Mouse (Mus musculus) embryonic facial prominence, embryonic 11.5 days (tissue): ENCODE data around the gene Spsb2. TPM values are rescaled to one million over a fixed set of nuclear protein-coding genes. Genes with fewer than 3 reads are reported as not detected.

ENCODE experiments used
- ATAC-seq: fragments of 200-750 bp; cut with Nextera tagmentation; replicated peaks from 2 replicates; pipeline ENCODE4 v1.8.0; 2017; ENCODE audit warnings: low read depth; ENCODE audit not compliant: insufficient number of reproducible peaks, low FRiP score, low TSS enrichment
- DNase-seq: peaks from one replicate; pipeline ENCODE4 v3.0.0-alpha.2; 2015; ENCODE audit warnings: low spot score
- H3K27ac ChIP-seq: fragments of 300-500 bp; sonication (generic); replicated peaks from 2 replicates; pipeline ENCODE4 v1.5.1; 2014; ENCODE audit warnings: mild to moderate bottlenecking, low read depth, low read length, control low read depth
- H3K27me3 ChIP-seq: fragments of 300-500 bp; sonication (generic); 2 replicates; pipeline ENCODE4 v1.6.1; 2014; ENCODE audit warnings: mild to moderate bottlenecking, low read length, moderate library complexity, mixed read lengths; ENCODE audit not compliant: control insufficient read depth, insufficient read depth
- H3K36me3 ChIP-seq: fragments of 300-500 bp; sonication (generic); replicated peaks from 2 replicates; pipeline ENCODE4 v1.6.1; 2014; ENCODE audit warnings: low read depth, mild to moderate bottlenecking, low read length, moderate library complexity, mixed read lengths; ENCODE audit not compliant: control insufficient read depth, insufficient read depth
- H3K4me1 ChIP-seq: fragments of 300-500 bp; sonication (generic); 2 replicates; pipeline ENCODE4 v1.6.1; 2014; ENCODE audit warnings: low read length, mixed read lengths; ENCODE audit not compliant: control insufficient read depth, insufficient read depth
- H3K4me2 ChIP-seq: fragments of 300-500 bp; sonication (generic); 2 replicates; pipeline ENCODE4 v1.6.1; 2014; ENCODE audit warnings: low read depth, mild to moderate bottlenecking, control low read depth, low read length, moderate library complexity
- H3K4me3 ChIP-seq: fragments of 300-500 bp; sonication (generic); 2 replicates; pipeline ENCODE4 v1.5.1; 2014; ENCODE audit warnings: low read depth, low read length, control low read depth
- H3K9ac ChIP-seq: fragments of 300-500 bp; sonication (generic); replicated peaks from 2 replicates; pipeline ENCODE4 v1.6.1; 2014; ENCODE audit warnings: mild to moderate bottlenecking, control low read depth, low read length
- H3K9me3 ChIP-seq: fragments of 300-500 bp; sonication (generic); replicated peaks from 2 replicates; pipeline ENCODE4 v1.6.1; 2016; ENCODE audit warnings: mild to moderate bottlenecking, low read length, inconsistent platforms, mixed read lengths; ENCODE audit not compliant: control insufficient read depth
- WGBS: fragments of 180-500 bp; shearing (Covaris S2); extraction: QIAGEN DNeasy Blood & Tissue Kit; methylation state at CpG from one replicate; pipeline ENCODE4 v1.1.7; 2014; 5-methylcytosine and 5-hydroxymethylcytosine counted together
- polyA plus RNA-seq: library from polyadenylated mRNA; unstranded; fragments of >200 nt; fragmentation: Nextera tagmentation; extraction: Ambion mirVana; gene quantifications from 2 replicates; pipeline ENCODE4 v1.2.1, GENCODE M21; 2014

Gene Spsb2
- polyA plus RNA-seq, 1 experiment from 2014 or later, result 4.7 TPM

GRCm38 (mm10) chr6:124769101-124769765 is 39.2 kb upstream of the Spsb2 start, which contains the start of gene Eno2:
Gene Eno2, minus strand, starts transcription at chr6:124769673.
- ATAC-seq, result peak; percentile 38
- no peak within 1 kb of the TSS for H3K27ac ChIP-seq
- peaks cover 3% of the 10 kb centered on the region; the same call in 1 of the 2 replicates for H3K27me3 ChIP-seq

GRCm38 (mm10) chr6:124770013-124770412 is 38.4 kb upstream of the Spsb2 start:
- Histone ChIP-seq H3K27ac (no peak overlapping the region), H3K27me3 (peaks cover 3% of the 10 kb centered on the region; the same call in 1 of the 2 replicates)

More at GRCm38 (mm10) chr6:124769101-124769765, 39.2 kb upstream of the Spsb2 start, which contains the start of gene Eno2:
- Histone ChIP-seq H3K4me1 (peaks cover 4% of the 10 kb centered on the region), H3K36me3 (no peaks in the 10 kb centered on the region), H3K4me3 (peak within 1 kb of the TSS; percentile 44), H3K9me3 (no peaks in the 10 kb centered on the region), H3K9ac (peak within 1 kb of the TSS; percentile 58), H3K4me2 (peak within 1 kb of the TSS; percentile 88)
- peak; percentile 69 for DNase-seq
- WGBS, result under 1% methylated on average over 51 of the region's 54 CpGs

GRCm38 (mm10) chr6:124770511-124770910 is 38.0 kb upstream of the Spsb2 start:
- H3K27ac ChIP-seq, result no peak overlapping the region
- no peak for ATAC-seq
- DNase-seq, result no peak
- WGBS, result 84% methylated on average over 15 of the region's 15 CpGs
- H3K4me2 ChIP-seq, result no peak overlapping the region
- no peaks in the 10 kb centered on the region for H3K36me3 ChIP-seq
- no peak overlapping the region for H3K9ac ChIP-seq
- H3K9me3 ChIP-seq, result no peaks in the 10 kb centered on the region
- H3K4me1 ChIP-seq, result peaks cover 4% of the 10 kb centered on the region
- peaks cover 3% of the 10 kb centered on the region; the same call in 1 of the 2 replicates for H3K27me3 ChIP-seq
- no peak overlapping the region for H3K4me3 ChIP-seq

More at GRCm38 (mm10) chr6:124770013-124770412, 38.4 kb upstream of the Spsb2 start:
- Histone ChIP-seq H3K9me3 (no peaks in the 10 kb centered on the region), H3K4me2 (peak overlapping the region; percentile 88), H3K4me3 (peak overlapping the region; percentile 44; the same call in 1 of the 2 replicates), H3K36me3 (no peaks in the 10 kb centered on the region), H3K9ac (no peak overlapping the region; the same call in 1 of the 2 replicates), H3K4me1 (peaks cover 4% of the 10 kb centered on the region)
- DNase-seq, result no peak
- ATAC-seq, result no peak
- 63% methylated on average over 7 of the region's 7 CpGs for WGBS

GRCm38 (mm10) chr6:124779222-124779983 is 29.1 kb upstream of the Spsb2 start, which contains the start of gene Lrrc23:
Gene Lrrc23, minus strand, starts transcription at chr6:124779727.
- H3K4me1 ChIP-seq, result peaks cover 4% of the 10 kb centered on the region; the same call in 1 of the 2 replicates
- H3K9ac ChIP-seq, result peak within 1 kb of the TSS; percentile 29; the same call in 1 of the 2 replicates
- H3K27ac ChIP-seq, result no peak within 1 kb of the TSS
- H3K4me2 ChIP-seq, result peak within 1 kb of the TSS; percentile 47
- peak; percentile 82 for DNase-seq
- WGBS, result 2% methylated on average over 23 of the region's 23 CpGs
- no peaks in the 10 kb centered on the region for H3K9me3 ChIP-seq
- peak within 1 kb of the TSS; percentile 22 for H3K4me3 ChIP-seq
- ATAC-seq, result no peak; the same call in 1 of the 2 replicates
- no peaks in the 10 kb centered on the region for H3K36me3 ChIP-seq
- peaks cover 2% of the 10 kb centered on the region for H3K27me3 ChIP-seq

- ATAC-seq (no peak), DNase-seq (no peak)
- WGBS, result 6% methylated on average over 10 of the region's 10 CpGs
- Histone ChIP-seq H3K36me3 (no peaks in the 10 kb centered on the region), H3K27ac (no peak overlapping the region), H3K4me3 (peak overlapping the region; percentile 22), H3K27me3 (peaks cover 2% of the 10 kb centered on the region), H3K4me2 (peak overlapping the region; percentile 47), H3K9ac (peak overlapping the region; percentile 29; the same call in 1 of the 2 replicates), H3K9me3 (no peaks in the 10 kb centered on the region), H3K4me1 (peaks cover 4% of the 10 kb centered on the region; the same call in 1 of the 2 replicates)
Measured at GRCm38 (mm10) chr6:124779984-124780416, 28.5 kb upstream of the Spsb2 start.

- Histone ChIP-seq H3K27me3 (peaks cover 2% of the 10 kb centered on the region), H3K9me3 (no peaks in the 10 kb centered on the region), H3K4me3 (no peak overlapping the region), H3K27ac (no peak overlapping the region), H3K4me2 (no peak overlapping the region), H3K36me3 (no peaks in the 10 kb centered on the region), H3K9ac (no peak overlapping the region), H3K4me1 (peaks cover 4% of the 10 kb centered on the region; the same call in 1 of the 2 replicates)
- ATAC-seq (no peak), DNase-seq (no peak)
- 90% methylated on average over 7 of the region's 7 CpGs for WGBS
Measured at GRCm38 (mm10) chr6:124780917-124781316, 27.5 kb upstream of the Spsb2 start.

- no peak overlapping the region for H3K4me3 ChIP-seq
- no peaks in the 10 kb centered on the region for H3K36me3 ChIP-seq
- peaks cover 2% of the 10 kb centered on the region for H3K27me3 ChIP-seq
- H3K4me1 ChIP-seq, result peaks cover 4% of the 10 kb centered on the region; the same call in 1 of the 2 replicates
- 12% methylated on average over 6 of the region's 6 CpGs for WGBS
- no peak overlapping the region; the same call in 1 of the 2 replicates for H3K9ac ChIP-seq
- ATAC-seq, result 0 out of 2 replicates have a peak, but pooled peaks have one; percentile 15
- H3K9me3 ChIP-seq, result no peaks in the 10 kb centered on the region
- H3K4me2 ChIP-seq, result peak overlapping the region; percentile 13; the same call in 1 of the 2 replicates
- peak; percentile 85 for DNase-seq
- H3K27ac ChIP-seq, result no peak overlapping the region; the same call in 1 of the 2 replicates
Measured at GRCm38 (mm10) chr6:124782436-124782835, 26.0 kb upstream of the Spsb2 start.
